Mouse (Mus musculus): ENCODE results near the gene Lrrc15. TPM values are rescaled to one million over a fixed set of nuclear protein-coding genes. Genes with fewer than 3 reads are reported as not detected.

The Lrrc15 gene
- 1 to 10 TPM in 1 of 2 experiments, under 1 TPM in 1; 0.27 to 1.3 TPM for total RNA-seq (2021)
- long read RNA-seq, experiment 1, partial matches to known transcripts, result 0 of 1 reads
- long read RNA-seq, experiment 1, other reads (novel, unspliced or antisense), result 1 of 1 reads
- long read RNA-seq, experiment 2, result 0 reads

DNA sequence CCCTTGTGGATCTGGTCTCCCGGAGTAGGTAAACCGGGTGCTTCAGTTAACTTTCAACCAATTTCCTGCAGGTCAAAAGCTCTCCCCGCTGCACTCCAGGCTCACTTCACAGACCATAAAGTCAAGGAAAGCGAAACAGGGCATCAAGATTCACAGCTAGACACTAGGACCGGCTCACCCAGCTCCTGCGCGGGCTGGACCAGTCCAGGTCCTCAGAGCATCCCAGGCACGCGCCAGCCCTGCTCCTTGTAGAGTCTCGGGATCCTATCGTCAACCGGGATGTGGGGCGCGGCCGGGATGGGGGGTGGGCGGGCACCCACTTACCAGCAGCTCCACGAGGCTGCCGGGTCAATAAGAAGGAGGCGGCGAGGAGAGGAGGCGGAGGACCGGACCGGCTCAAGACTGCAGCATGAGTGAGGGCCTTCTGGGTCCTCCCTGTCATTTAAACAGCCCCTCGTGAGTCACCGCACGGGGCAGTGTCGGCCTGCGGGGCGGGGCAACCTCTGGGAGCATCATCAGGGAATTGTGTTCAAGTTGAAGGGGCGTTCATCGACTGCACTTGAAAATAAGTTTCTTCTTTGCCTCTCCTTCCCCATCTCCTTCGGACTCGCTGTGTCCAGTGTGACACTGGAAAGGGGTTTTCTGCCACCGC is at the start of gene Lrrc15:
Lrrc15 (minus strand) TSS at position 413 of the 652 bp plus-strand sequence.
- peak; percentile 30 for DNase-seq

- no peak for DNase-seq
These were observed 31.2 kb upstream of the Lrrc15 start for GRCm38 (mm10) chr16:30314236-30314635.

GRCm38 (mm10) chr16:30310647-30311046 is 27.6 kb upstream of the Lrrc15 start, which contains the start of gene Gp5:
Gene Gp5 (minus strand): TSS chr16:30310779.
- DNase-seq, result no peak

DNA sequence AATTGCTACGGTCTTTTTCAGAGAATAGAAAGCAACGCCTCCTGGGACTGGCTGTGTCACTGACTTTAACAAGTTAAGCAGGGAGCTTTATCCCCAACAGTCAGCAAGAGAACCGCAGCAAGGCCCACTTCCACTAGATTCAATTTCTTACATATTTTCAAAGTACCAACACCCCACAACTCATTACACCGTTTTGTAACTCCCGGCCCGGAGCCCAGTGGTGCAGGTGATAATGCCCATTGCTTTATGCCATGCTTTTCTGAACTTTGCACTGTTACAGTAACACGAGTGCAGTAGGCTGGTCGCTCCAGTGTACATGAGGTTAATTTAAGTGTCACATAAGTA is 27.1 kb upstream of the Lrrc15 start:
- DNase-seq, result no peak

DNA sequence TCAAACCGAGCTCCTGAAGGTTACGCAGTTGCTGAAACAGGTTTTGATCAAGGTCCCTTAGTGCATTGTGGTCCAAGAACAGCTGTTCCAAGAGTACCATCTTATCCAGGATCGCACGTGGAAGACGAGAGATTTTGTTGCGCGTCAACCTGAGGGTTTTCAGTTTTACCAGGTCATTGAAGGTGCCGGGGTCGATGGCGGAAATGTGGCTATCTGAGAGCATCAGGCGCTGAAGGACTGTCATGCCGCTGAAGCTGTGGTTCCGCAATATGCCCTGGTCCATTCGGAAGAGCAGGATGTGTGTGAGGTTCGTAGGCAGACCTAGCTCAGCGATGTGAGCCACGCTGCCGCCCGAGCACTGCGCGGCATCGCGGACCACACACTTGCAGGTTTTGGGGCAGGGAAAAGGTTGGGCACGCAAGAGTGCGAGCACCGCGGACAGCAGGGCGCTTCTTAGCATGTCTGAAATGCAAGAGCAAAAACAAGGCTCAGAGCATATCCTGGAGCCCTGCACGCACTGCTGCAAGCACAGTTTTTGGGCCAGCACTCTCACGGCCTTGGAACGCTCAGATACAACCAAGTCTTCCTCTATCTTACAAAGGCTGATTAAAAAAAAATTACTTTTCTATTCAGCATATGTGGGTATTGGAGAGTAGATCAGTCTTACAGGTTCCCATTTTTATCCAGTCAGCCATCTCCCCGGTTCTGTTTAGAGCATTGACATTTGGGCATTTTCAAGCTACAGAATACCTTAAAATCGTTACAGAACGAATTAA is 26.5 kb upstream of the Lrrc15 start:
- DNase-seq, result peak; percentile 16

DNA sequence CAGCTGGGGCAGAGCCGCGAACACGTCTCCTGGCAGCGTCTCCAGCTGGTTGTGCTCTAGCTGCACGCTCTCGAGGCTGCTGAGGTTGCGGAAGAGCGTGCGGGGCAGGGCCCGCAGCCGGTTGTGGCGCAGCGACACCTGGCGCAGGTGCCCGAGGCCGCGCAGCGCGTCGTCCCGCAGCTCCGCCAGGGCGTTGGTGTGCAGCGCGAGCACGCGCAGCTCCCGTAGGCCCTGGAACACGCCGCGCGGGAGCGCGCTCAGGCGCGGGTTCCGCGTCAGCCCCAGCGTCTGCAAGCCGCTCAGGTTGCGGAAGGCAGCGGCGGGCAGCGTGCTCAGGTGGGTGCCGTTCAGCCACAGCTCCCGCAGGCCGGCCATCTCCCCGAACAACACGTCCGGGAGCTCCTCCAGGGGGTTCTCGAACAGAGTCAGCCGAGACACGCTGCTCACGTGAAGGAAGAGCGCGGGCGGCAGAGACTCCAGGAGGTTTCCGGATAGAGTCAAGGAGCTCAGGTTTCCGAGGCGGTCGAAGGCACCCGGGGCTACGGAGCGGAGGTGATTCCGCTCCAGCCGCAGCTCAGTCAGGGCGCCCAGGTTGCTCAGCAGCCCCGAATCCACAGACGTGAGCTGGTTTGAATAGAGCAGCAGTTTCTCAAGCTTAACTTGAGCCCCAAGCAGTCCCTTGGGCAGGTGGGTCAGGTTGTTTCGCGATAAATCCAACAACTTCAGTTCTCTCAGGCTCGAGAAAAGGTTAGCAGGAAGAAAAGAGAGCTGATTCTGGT is 25.7 kb upstream of the Lrrc15 start:
- peak; percentile 57 for DNase-seq

- no peak for DNase-seq
These were observed 25.0 kb upstream of the Lrrc15 start for GRCm38 (mm10) chr16:30307961-30308615.

- no peak for DNase-seq
These were observed 24.2 kb upstream of the Lrrc15 start for GRCm38 (mm10) chr16:30307306-30307705.

DNA sequence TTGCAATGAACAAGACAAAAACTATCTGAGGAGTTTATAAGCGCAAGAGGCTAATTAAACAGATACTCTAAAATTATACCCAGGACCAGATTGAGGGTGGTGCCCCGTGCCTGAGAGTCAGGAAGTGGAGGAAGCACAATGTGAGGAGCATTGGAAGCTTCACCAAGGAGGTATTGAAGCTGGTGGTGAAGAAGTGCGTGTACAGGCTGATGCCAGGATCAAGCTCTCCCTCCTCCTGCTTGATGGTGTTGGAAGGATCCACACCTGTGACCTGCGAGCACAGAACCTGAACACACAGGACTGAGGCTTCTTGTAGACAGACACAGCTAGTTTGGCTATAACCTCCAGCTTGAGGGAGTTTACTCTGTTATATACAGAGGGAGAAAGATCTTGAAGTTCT is 23.0 kb upstream of the Lrrc15 start:
- no peak for DNase-seq

DNA sequence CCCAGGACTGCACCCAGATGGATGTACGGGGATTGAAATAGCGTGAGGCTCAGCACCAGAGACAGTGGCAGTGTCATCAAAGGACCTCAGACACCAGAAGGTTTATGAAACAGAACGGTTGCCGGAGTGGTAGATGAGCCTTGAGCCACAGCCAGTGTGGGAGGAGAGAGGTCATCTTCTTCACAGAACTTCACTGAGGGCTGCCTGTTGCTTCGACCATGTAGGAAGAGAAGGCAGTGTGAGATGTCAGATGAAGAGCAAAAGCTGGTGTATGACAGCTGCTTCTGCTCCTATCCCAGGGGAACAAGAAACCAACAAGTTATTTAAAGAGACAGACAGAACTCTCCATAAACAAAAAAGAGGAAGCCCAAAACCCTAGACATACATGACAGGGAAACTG is 21.2 kb upstream of the Lrrc15 start:
- no peak for DNase-seq

DNA sequence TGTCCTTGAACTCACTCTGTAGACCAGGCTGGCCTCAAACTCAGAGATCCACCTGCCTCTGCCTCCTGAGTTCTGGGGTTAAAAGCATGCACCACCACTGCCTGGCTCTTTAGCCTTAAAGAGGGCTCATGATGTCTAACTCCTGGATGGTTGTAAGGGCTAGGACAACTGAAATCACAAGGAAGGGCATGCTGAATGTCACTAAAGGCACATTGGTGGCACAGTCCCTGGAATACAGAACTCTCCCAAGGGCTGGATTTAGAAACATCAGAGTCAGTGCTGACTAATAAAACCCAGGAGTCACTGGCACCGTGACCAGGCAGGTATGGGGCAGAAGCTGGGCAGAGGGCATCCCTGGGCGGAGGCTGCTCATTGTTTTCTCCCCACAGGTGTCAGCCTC is 20.4 kb upstream of the Lrrc15 start:
- no peak for DNase-seq

DNA sequence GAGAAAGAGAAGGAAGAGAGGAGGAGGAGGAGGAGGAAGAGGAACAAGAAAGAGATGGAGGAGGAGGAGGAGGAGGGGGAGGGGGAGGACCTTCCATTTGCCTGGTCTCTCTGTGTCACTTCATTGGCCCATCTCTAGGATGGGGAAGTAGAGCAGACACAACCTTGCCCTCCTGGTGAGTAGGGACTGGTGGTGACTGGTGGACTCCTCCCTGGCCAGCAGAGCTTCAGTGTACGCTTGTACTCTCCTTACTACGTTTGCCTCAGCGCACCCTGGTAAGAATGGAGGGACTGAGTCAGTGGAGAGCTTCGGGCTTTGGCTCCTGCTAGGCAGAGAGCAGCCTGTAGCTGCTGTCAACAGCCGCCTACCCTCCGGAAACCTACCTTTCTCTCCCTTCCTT is 19.6 kb upstream of the Lrrc15 start:
- no peak for DNase-seq

- no peak for DNase-seq
These were observed 16.7 kb upstream of the Lrrc15 start for GRCm38 (mm10) chr16:30299711-30300277.

DNA sequence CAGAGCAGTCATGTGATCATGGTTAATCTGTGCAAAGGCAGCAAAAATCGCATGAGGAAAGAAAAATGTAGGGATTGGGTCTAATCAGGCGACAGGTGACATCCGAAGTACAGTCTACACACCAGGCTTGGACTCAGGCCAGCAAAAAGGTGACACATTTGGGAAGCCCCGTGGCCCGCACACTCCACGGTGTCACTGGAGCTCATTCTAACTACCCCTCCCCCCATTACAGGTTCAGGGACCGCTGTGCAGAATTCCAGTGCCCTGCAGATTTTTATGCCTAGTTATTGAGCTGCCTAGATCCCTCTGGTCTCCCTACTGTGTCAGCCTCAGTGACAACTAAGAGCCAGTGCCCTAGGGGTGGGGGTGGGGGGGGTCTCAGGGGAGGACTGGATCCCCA is 14.4 kb upstream of the Lrrc15 start:
- DNase-seq, result no peak

GRCm38 (mm10) chr16:30296601-30297275 is 13.7 kb upstream of the Lrrc15 start:
- DNase-seq, result no peak

DNA sequence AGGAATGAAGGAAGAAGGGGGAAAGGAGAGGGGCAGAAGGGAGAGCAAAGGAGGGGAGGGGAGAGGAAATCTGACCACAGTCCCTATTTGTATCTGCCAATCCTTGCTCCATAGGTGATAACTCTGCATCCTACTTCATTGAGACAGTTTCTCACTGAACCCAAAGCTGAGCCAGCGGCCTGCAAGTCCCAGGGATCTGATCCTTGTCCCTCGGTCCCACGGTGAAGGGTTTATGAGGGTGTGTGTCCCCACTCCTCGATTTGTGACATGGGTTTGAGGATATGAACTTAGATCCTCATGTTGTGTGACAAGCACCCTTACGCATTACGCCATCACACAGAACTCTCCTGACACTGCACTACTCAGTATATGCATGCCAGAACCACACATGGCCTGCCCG is 12.1 kb upstream of the Lrrc15 start:
- no peak for DNase-seq

DNA sequence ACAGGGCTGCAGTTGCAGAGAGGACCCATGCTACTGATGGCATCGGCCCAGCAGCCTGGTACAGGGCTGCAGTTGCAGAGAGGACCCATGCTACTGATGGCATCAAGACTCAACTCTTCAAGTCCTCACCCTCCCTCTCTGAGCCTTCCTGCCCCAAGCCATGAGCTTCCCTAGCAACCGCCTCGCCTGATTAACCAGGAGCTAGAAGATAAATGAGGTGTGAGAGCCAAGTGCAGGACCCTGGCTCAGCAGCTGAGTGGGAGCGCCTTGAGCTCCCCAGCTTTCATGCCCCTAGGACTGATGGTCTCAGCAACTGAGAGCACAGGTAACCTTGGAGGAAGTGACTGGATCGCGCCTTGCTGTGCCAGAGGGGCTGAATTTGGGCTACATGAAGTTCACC is 7.4 kb upstream of the Lrrc15 start:
- DNase-seq, result no peak

GRCm38 (mm10) chr16:30285701-30286100 is 2.6 kb upstream of the Lrrc15 start:
- DNase-seq, result no peak

GRCm38 (mm10) chr16:30283743-30284337 is 784 bp upstream of the Lrrc15 start:
- DNase-seq, result peak; percentile 58

DNA sequence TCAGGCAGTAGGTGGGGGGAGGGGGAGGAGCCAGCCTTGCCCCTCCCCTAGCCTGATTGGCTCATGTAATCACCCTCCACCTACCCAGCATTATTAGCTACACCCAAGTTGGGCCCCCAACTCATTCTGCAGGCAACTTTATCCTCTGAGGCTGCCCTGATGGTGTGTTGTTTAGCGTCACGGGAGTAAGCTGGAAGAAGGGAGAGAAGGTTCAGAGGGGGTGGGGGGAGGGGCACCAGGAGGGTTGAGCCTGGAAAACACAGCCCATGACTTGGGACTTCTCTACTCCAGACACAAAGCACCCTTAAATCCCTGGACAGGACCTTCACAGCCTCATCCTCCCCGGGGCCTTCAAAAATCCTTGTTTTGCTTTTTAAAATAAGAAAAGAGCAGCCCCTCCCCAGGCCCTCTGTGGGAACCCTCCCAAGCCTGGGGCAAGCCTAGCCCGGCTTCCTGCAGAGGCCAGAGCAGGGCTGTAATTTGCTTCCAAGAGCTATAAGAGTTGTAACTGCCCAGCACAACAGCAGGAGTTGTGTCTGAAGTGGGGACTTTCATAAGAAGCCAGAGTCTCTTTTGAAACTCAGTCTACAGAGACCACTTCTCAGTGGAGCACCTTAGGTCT is 2.3 kb downstream of the Lrrc15 start:
- DNase-seq, result no peak

- DNase-seq, result no peak
These were observed 4.7 kb downstream of the Lrrc15 start for GRCm38 (mm10) chr16:30278406-30278805.

Measured in adrenal gland, postnatal 10 days (tissue).